Mouse (Mus musculus) intestine, embryonic 14.5 days (tissue): ENCODE measurements at regions not wholly inside any gene's neighbourhood (a gene's known extent, or its start where the extent isn't known, plus 50 kb on each side); places are given as distances from the start of the nearest gene placed in this dataset.

ENCODE experiments used
- ATAC-seq: fragments of 200-750 bp; cut with Nextera tagmentation; replicated peaks from 2 replicates; pipeline ENCODE4 v1.8.0; 2017; ENCODE audit warnings: low read depth, moderate number of reproducible peaks, moderate TSS enrichment, moderate library complexity; ENCODE audit not compliant: low FRiP score, low TSS enrichment
- DNase-seq: peaks from one replicate; pipeline ENCODE4 v3.0.0-alpha.2; 2018; ENCODE audit warnings: low spot score
- H3K27ac ChIP-seq: fragments of 300-500 bp; sonication (generic); 2 replicates; pipeline ENCODE4 v1.5.1; 2014; ENCODE audit warnings: low read depth, mild to moderate bottlenecking, control low read depth
- H3K27me3 ChIP-seq: fragments of 300-500 bp; sonication (generic); replicated peaks from 2 replicates; pipeline ENCODE4 v1.6.1; 2014; ENCODE audit warnings: low read length, control low read depth; ENCODE audit not compliant: control insufficient read depth, insufficient read depth
- H3K36me3 ChIP-seq: fragments of 300-500 bp; sonication (generic); 2 replicates; pipeline ENCODE4 v1.6.1; 2014; ENCODE audit warnings: low read length, control low read depth; ENCODE audit not compliant: control insufficient read depth, insufficient read depth
- H3K4me1 ChIP-seq: fragments of 300-500 bp; sonication (generic); replicated peaks from 2 replicates; pipeline ENCODE4 v1.6.1; 2014; ENCODE audit warnings: low read length, control low read depth, mixed read lengths; ENCODE audit not compliant: control insufficient read depth, insufficient read depth
- H3K4me2 ChIP-seq: fragments of 300-500 bp; sonication (generic); 2 replicates; pipeline ENCODE4 v1.6.1; 2014; ENCODE audit warnings: low read length
- H3K4me3 ChIP-seq: fragments of 300-500 bp; sonication (generic); 2 replicates; pipeline ENCODE4 v1.5.1; 2014; ENCODE audit warnings: low read depth, low read length, control low read depth, mixed read lengths
- H3K9ac ChIP-seq: fragments of 300-500 bp; sonication (generic); 2 replicates; pipeline ENCODE4 v1.6.1; 2014; ENCODE audit warnings: mild to moderate bottlenecking, low read length
- H3K9me3 ChIP-seq: fragments of 300-500 bp; sonication (generic); 2 replicates; pipeline ENCODE4 v1.6.1; 2016; ENCODE audit warnings: low read length, control low read depth; ENCODE audit not compliant: control insufficient read depth
- WGBS: fragments of 180-500 bp; shearing (Covaris S2); extraction: QIAGEN DNeasy Blood & Tissue Kit; methylation state at CpG from one replicate; pipeline ENCODE4 v1.1.7; 2014; 5-methylcytosine and 5-hydroxymethylcytosine counted together

- Histone ChIP-seq H3K27me3 (no peaks in the 10 kb centered on the region), H3K36me3 (no peaks in the 10 kb centered on the region), H3K4me2 (no peak overlapping the region), H3K4me1 (no peaks in the 10 kb centered on the region), H3K9ac (no peak overlapping the region), H3K4me3 (no peak overlapping the region), H3K9me3 (no peaks in the 10 kb centered on the region), H3K27ac (no peak overlapping the region)
- DNase-seq: no peak
- WGBS: 86% methylated on average over 9 of the region's 9 CpGs
- no peak for ATAC-seq
Measured at GRCm38 (mm10) chr12:50081157-50081556, 567.7 kb downstream of the Prkd1 start.

- no peaks in the 10 kb centered on the region for H3K27me3 ChIP-seq
- H3K9ac ChIP-seq: no peak overlapping the region
- ATAC-seq (no peak), DNase-seq (no peak)
- no peaks in the 10 kb centered on the region for H3K4me1 ChIP-seq
- no peak overlapping the region for H3K4me3 ChIP-seq
- H3K27ac ChIP-seq: no peak overlapping the region
- no peaks in the 10 kb centered on the region for H3K36me3 ChIP-seq
- H3K4me2 ChIP-seq: no peak overlapping the region
- H3K9me3 ChIP-seq: no peaks in the 10 kb centered on the region
- WGBS: 80% methylated on average over 1 of the region's 1 CpGs
Measured at GRCm38 (mm10) chr12:50081571-50081970, 567.3 kb downstream of the Prkd1 start.

- Histone ChIP-seq H3K4me3 (no peak overlapping the region), H3K4me2 (no peak overlapping the region), H3K9me3 (no peaks in the 10 kb centered on the region), H3K36me3 (no peaks in the 10 kb centered on the region), H3K27ac (no peak overlapping the region), H3K4me1 (no peaks in the 10 kb centered on the region), H3K27me3 (no peaks in the 10 kb centered on the region), H3K9ac (no peak overlapping the region)
- ATAC-seq (no peak), DNase-seq (no peak)
- WGBS: 50% methylated on average over 3 of the region's 3 CpGs
Measured at GRCm38 (mm10) chr12:50084517-50084916, 564.4 kb downstream of the Prkd1 start.

- DNase-seq: no peak
- Histone ChIP-seq H3K9ac (no peak overlapping the region), H3K4me2 (no peak overlapping the region), H3K9me3 (no peaks in the 10 kb centered on the region), H3K27me3 (no peaks in the 10 kb centered on the region), H3K4me3 (no peak overlapping the region), H3K36me3 (no peaks in the 10 kb centered on the region), H3K27ac (no peak overlapping the region), H3K4me1 (no peaks in the 10 kb centered on the region)
- ATAC-seq: no peak
- WGBS: 85% methylated on average over 9 of the region's 9 CpGs
Measured at GRCm38 (mm10) chr12:50111246-50112044, 537.5 kb downstream of the Prkd1 start.

DNA sequence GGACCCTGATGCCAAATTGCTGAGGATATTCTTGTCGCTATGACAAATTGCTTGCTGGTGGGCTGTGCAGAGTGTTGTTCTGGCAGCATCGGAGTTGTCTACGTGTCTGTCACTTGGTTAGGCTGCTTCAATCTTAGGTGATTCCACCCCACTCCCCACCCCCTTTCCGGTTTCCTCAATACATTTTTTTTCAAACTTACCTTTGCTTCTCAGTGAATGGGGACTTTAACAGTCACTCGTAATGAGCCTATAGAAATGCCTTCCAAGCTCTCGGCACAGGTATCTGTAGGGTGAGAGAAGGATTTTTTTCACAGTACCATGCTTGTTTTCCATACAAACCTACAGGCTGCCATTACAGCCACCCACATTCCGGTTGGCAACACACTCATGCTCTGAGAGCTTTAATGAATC, 536.8 kb downstream of the Prkd1 start:
- no peak for ATAC-seq
- Histone ChIP-seq H3K9ac (no peak overlapping the region), H3K27me3 (no peaks in the 10 kb centered on the region), H3K4me3 (no peak overlapping the region), H3K4me2 (no peak overlapping the region), H3K9me3 (no peaks in the 10 kb centered on the region), H3K27ac (no peak overlapping the region), H3K36me3 (no peaks in the 10 kb centered on the region), H3K4me1 (no peaks in the 10 kb centered on the region)
- WGBS: 80% methylated on average over 7 of the region's 7 CpGs
- no peak for DNase-seq

- no peaks in the 10 kb centered on the region for H3K36me3 ChIP-seq
- H3K9ac ChIP-seq: no peak overlapping the region
- ATAC-seq (peak; percentile 88), DNase-seq (no peak)
- H3K4me3 ChIP-seq: no peak overlapping the region
- 43% methylated on average over 2 of the region's 2 CpGs for WGBS
- H3K9me3 ChIP-seq: no peaks in the 10 kb centered on the region
- no peaks in the 10 kb centered on the region for H3K27me3 ChIP-seq
- H3K4me2 ChIP-seq: no peak overlapping the region
- no peaks in the 10 kb centered on the region for H3K4me1 ChIP-seq
- no peak overlapping the region for H3K27ac ChIP-seq
Measured at GRCm38 (mm10) chr12:50115855-50116254, 533.0 kb downstream of the Prkd1 start.

- Histone ChIP-seq H3K4me3 (no peak overlapping the region), H3K9ac (no peak overlapping the region)
- no peak for ATAC-seq
Measured at GRCm38 (mm10) chr12:50118346-50118745, 530.6 kb downstream of the Prkd1 start.

GRCm38 (mm10) chr12:50122145-50122544, 526.8 kb downstream of the Prkd1 start:
- Histone ChIP-seq H3K27ac (no peak overlapping the region), H3K4me2 (no peak overlapping the region), H3K27me3 (no peaks in the 10 kb centered on the region), H3K4me1 (no peaks in the 10 kb centered on the region), H3K36me3 (no peaks in the 10 kb centered on the region), H3K9ac (no peak overlapping the region), H3K9me3 (no peaks in the 10 kb centered on the region), H3K4me3 (no peak overlapping the region)
- WGBS: 64% methylated on average over 5 of the region's 5 CpGs
- DNase-seq: no peak
- no peak for ATAC-seq

More at GRCm38 (mm10) chr12:50118346-50118745, 530.6 kb downstream of the Prkd1 start:
- no peak overlapping the region for H3K27ac ChIP-seq
- no peaks in the 10 kb centered on the region for H3K4me1 ChIP-seq
- no peaks in the 10 kb centered on the region for H3K36me3 ChIP-seq
- no peak for DNase-seq
- no peak overlapping the region for H3K4me2 ChIP-seq
- H3K27me3 ChIP-seq: no peaks in the 10 kb centered on the region
- no peaks in the 10 kb centered on the region for H3K9me3 ChIP-seq

- H3K9ac ChIP-seq: no peak overlapping the region
- ATAC-seq (no peak), DNase-seq (no peak)
- no peaks in the 10 kb centered on the region for H3K9me3 ChIP-seq
- no peak overlapping the region for H3K27ac ChIP-seq
- no peak overlapping the region for H3K4me3 ChIP-seq
- no peaks in the 10 kb centered on the region for H3K4me1 ChIP-seq
- no peak overlapping the region for H3K4me2 ChIP-seq
- 78% methylated on average over 1 of the region's 1 CpGs for WGBS
- no peaks in the 10 kb centered on the region for H3K27me3 ChIP-seq
- H3K36me3 ChIP-seq: no peaks in the 10 kb centered on the region
Measured at GRCm38 (mm10) chr12:50122971-50123370, 525.9 kb downstream of the Prkd1 start.
